ENCODE assay signal across 9 mouse cellular contexts in genomic region chr3:54156316-54157000, GRCm38 (mm10). TPM values are rescaled to one million over a fixed set of nuclear protein-coding genes. Genes with fewer than 3 reads are reported as not detected.
DNase-seq lines count a peak whose midpoint lies in the region; ATAC-seq and TF ChIP-seq lines count a peak whose summit lies in the region.
"Had no signal": no experiment of that assay in that cellular context is flagged by ENCODE, and none has a peak within 500 bp of the region (broad histone marks: within the 10 kb centered on the region; RNA-seq: fewer than 3 reads in every experiment).

No protein-coding gene starts in this region.

- peak overlapping the region; percentile 91 for H3K4me2 ChIP-seq in forebrain, embryonic 13.5 days
- peak overlapping the region; percentile 90 for H3K4me2 ChIP-seq in neural tube, embryonic 15.5 days

- peaks cover 19% of the 10 kb centered on the region for H3K4me1 ChIP-seq in E14TG2a.4 (replicated peaks; ENCODE audit: low read depth, low read length)
- H3K4me1 ChIP-seq in forebrain, embryonic 13.5 days = peaks cover 28% of the 10 kb centered on the region
- H3K4me1 ChIP-seq in neural tube, embryonic 15.5 days = peaks cover 27% of the 10 kb centered on the region

- H3K36me3 ChIP-seq in E14TG2a.4 (ENCODE audit: insufficient read depth, low read length) = no peaks in the 10 kb centered on the region
- H3K36me3 ChIP-seq in forebrain, embryonic 13.5 days (ENCODE audit: poor library complexity, severe bottlenecking) = no peaks in the 10 kb centered on the region
- H3K36me3 ChIP-seq in neural tube, embryonic 15.5 days = no peaks in the 10 kb centered on the region

- no peak for TF ChIP-seq CTCF in gastrocnemius, adult 2 months (IDR thresholded peaks at IDR 0.05)
- no peak for TF ChIP-seq CTCF in E14TG2a.4 (conservative IDR thresholded peaks at IDR 0.05; ENCODE audit: low read length)

- no peak for DNase-seq in gastrocnemius, adult 2 months
- no peak for DNase-seq in gastrocnemius, adult 8-10 months (ENCODE audit: low spot score in 2 of 2)
- peak; percentile 6 for DNase-seq in left cerebral cortex, postnatal 4 days
- DNase-seq in cerebellum, adult 11-12 months = no peak
- DNase-seq in adrenal gland, adult 2 months = no peak

- peak; percentile 40; the same call in 1 of the 2 replicates for ATAC-seq in forebrain, embryonic 13.5 days
- 0 out of 2 replicates have a peak, but pooled peaks have one; percentile 15 for ATAC-seq in neural tube, embryonic 15.5 days (ENCODE audit: low FRiP score)

- peak overlapping the region; percentile 60 for H3K4me3 ChIP-seq in gastrocnemius, adult 2 months
- H3K4me3 ChIP-seq in E14TG2a.4 (replicated peaks; ENCODE audit: low read length) = peak overlapping the region; percentile 74
- peak overlapping the region; percentile 59 for H3K4me3 ChIP-seq in forebrain, embryonic 13.5 days
- peak overlapping the region; percentile 53 for H3K4me3 ChIP-seq in neural tube, embryonic 15.5 days (replicated peaks)

- no peaks in the 10 kb centered on the region for H3K9me3 ChIP-seq in E14TG2a.4 (ENCODE audit: low read length)
- H3K9me3 ChIP-seq in forebrain, embryonic 13.5 days (replicated peaks) = no peaks in the 10 kb centered on the region
- no peaks in the 10 kb centered on the region for H3K9me3 ChIP-seq in neural tube, embryonic 15.5 days (replicated peaks)

- H3K27ac ChIP-seq in gastrocnemius, adult 2 months = no peak overlapping the region
- H3K27ac ChIP-seq in forebrain, embryonic 13.5 days = no peak overlapping the region
- no peak overlapping the region for H3K27ac ChIP-seq in neural tube, embryonic 15.5 days (replicated peaks)

- H3K9ac ChIP-seq in forebrain, embryonic 13.5 days = peak overlapping the region; percentile 62
- peak overlapping the region; percentile 50 for H3K9ac ChIP-seq in neural tube, embryonic 15.5 days (replicated peaks)

- WGBS in forebrain, embryonic 13.5 days = under 1% methylated on average over 28 of the region's 28 CpGs
- under 1% methylated on average over 28 of the region's 28 CpGs for WGBS in neural tube, embryonic 15.5 days

- intact Hi-C loops in gastrocnemius, adult 2 months (cut with DNase I) = no loop called here
- intact Hi-C loops in left cerebral cortex, postnatal 4 days (cut with DNase I) = loop anchor here (5.0 kb wide), 3 partner anchors 156 to 629 kb away; no protein-coding TSS in a partner anchor

- peaks cover 37% of the 10 kb centered on the region for H3K27me3 ChIP-seq in E14TG2a.4 (ENCODE audit: insufficient read depth, low read length)
- H3K27me3 ChIP-seq in forebrain, embryonic 13.5 days = peaks cover 18% of the 10 kb centered on the region
- H3K27me3 ChIP-seq in neural tube, embryonic 15.5 days (replicated peaks) = peaks cover 21% of the 10 kb centered on the region

RNA-seq across cellular contexts. Expression of gene Trpc4, which starts 0.6 kb away (rescaled TPM):
- total RNA-seq in gastrocnemius, adult 2 months (2021) = under 1 TPM; 0.15 to 0.17 TPM
- under 1 TPM in 3 of 4 experiments, not detected in 1; 0.10 to 0.18 (median 0.16) TPM for total RNA-seq in gastrocnemius, adult 8-10 months (2022)
- polyA plus RNA-seq in forebrain, embryonic 13.5 days (2015; fragmentation: Nextera tagmentation; extraction: Ambion mirVana) = 4.3 and 5.0 TPM in 2 replicates
- total RNA-seq in left cerebral cortex, postnatal 4 days (2021) = 10 to 100 TPM; 55.1 to 60.5 TPM
- polyA plus RNA-seq in neural tube, embryonic 15.5 days (2015; fragmentation: Nextera tagmentation; extraction: Ambion mirVana) = 3.6 and 3.8 TPM in 2 replicates
- under 1 TPM; 0.61 to 0.73 TPM for total RNA-seq in adrenal gland, adult 2 months (2021)
- 0.09 TPM in 1 of 2 replicates, not detected in the other for polyA plus RNA-seq in adrenal gland, adult 2 months (2012; rRNA removed)
- total RNA-seq: common myeloid progenitor, adult 5-6 weeks had no signal

Comparison
In these comparisons a context has a peak if more than half of its experiments do, and no peak if none do; other contexts are left out.
1. RNA of gene Trpc4, which starts 0.6 kb away (total RNA-seq): 55.1 to 60.5 TPM in left cerebral cortex, postnatal 4 days; 0.61 to 0.73 TPM in adrenal gland, adult 2 months, 0.15 to 0.17 TPM in gastrocnemius, adult 2 months and 0.10 to 0.18 TPM in gastrocnemius, adult 8-10 months; every median in the first group is over 10 times any median in the second.
2. Peak in every context shown above with its lines, with median percentiles within 50 percentile points of each other: H3K4me3 ChIP-seq.